Mouse (Mus musculus): Measurements from ENCODE around the gene Lat. TPM values are rescaled to one million over a fixed set of nuclear protein-coding genes. Genes with fewer than 3 reads are reported as not detected.
"Not testable (repeated sequence)": the region's sequence is repeated elsewhere in the genome, so short reads cannot be mapped to it uniquely, and the experiment has no call there.

Lat gene
- 0.43 and 1.0 TPM in 2 replicates for total RNA-seq (2021)
- long read RNA-seq, partial matches to known transcripts, result 0 of 1 reads
- long read RNA-seq, other reads (novel, unspliced or antisense), result 0 of 1 reads

GRCm38 (mm10) chr7:126369393-126369792 lies at the start of gene Lat:
Gene Lat, minus strand, starts transcription at chr7:126369570.
- DNase-seq, result no peak

- DNase-seq, result no peak
Measured at GRCm38 (mm10) chr7:126418496-126418895, 49.1 kb upstream of the Lat start.

DNA sequence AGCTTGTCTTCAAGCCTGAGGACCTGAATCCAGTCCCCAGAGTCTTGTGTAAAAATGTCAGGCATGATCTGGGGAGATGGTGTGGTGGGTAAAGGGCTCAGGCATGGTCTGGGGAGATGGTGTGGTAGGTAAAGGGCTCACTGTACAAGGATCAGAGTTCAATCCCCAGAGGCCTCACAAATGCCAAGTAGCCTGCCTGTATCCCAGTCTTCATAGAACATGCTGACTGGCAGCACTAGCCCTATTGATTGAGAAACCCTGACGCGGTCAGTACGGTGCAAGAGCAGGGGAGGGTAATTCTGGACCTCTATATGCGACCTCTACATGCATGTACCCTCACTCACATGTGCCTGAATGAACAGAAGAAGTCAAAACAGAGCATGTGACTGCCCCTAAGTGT lies 48.2 kb upstream of the Lat start:
- no peak for DNase-seq

GRCm38 (mm10) chr7:126417045-126417444 lies 47.7 kb upstream of the Lat start:
- DNase-seq, result no peak

GRCm38 (mm10) chr7:126416615-126417014 lies 47.2 kb upstream of the Lat start:
- no peak for DNase-seq

GRCm38 (mm10) chr7:126414725-126415124 lies 45.4 kb upstream of the Lat start, which contains the start of gene Cd19:
Gene Cd19, minus strand, starts transcription at chr7:126414889.
- DNase-seq, result no peak

DNA sequence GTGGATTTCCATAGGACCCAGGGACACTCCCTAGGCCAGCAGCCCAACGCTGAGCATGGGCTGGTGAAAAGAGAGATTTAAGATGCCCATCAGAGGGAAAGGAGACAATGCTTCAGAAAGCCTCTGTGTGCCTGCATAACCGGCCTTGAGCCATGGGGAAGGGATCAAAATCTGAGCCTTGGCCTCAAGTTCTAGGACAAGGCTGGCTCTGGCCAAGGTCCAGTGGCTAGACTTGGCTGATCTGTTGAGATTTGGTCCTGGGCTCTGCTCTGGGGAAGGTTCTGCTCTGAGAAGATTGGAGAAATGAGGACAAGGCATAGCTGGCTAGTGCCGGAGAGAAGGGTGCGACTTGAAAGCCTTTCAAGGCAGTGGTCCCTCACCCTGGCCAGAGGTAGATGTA lies 41.7 kb upstream of the Lat start:
- DNase-seq, result no peak

GRCm38 (mm10) chr7:126408686-126409085 lies 39.3 kb upstream of the Lat start:
- no peak for DNase-seq

GRCm38 (mm10) chr7:126402518-126402917 lies 33.1 kb upstream of the Lat start:
- not testable (repeated sequence) for DNase-seq

DNA sequence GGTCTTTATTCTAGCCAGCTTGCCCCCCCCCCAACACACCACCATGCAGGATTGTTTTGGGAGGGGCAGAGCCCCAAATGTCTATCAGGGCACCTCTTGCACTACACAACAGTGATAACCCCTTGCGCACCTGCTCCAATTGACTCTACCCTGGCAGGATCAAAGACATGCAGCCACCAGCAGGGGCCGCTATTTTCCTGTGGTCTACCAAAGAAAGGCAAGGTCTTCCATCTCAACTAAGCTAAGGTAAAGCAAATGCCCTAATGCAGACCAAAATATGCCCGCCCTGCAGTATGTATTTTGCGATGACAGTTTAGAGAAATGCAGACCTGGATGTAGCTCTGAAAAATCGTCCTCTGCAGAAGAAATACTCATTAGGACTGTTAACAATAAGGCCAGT lies 30.2 kb upstream of the Lat start:
- peak; percentile 89 for DNase-seq

DNA sequence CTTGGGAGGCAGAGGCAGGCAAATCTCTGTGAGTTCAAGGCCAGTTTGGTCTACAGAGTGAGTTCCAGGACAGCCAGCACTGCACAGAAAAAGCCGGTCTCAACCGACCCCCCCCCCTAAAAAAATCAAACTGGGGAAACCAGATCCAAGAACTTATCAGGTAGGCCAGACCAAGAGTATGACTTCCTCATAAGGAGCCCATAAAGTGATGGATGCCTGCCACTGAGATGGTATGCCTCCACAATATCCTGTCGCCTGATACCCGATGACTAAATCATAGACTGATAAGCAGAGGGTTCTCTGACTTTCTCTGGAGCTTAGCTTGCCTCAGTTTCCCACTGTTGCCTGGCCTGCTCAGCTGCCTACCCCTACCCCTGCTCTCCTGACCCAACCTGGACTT lies 28.5 kb upstream of the Lat start:
- no peak for DNase-seq

DNA sequence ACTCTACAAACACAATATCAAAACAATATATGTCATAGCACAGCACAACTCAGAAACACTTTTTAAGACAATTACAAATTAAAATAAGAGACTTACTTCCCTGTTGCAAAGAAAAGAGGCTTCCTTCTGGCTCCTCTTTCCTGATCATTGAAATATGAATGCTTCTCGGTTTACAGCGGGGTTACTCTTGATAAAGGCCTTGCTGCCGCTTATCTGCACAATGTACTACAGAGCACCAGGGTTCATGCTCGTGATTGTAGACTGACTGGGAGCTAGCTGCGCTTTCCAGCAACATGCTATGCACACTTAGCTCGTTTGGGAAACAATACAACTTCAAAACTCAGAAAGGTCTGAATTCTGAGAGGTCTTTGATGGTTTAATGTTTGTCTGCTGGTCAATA lies 27.9 kb upstream of the Lat start:
- DNase-seq, result no peak

DNA sequence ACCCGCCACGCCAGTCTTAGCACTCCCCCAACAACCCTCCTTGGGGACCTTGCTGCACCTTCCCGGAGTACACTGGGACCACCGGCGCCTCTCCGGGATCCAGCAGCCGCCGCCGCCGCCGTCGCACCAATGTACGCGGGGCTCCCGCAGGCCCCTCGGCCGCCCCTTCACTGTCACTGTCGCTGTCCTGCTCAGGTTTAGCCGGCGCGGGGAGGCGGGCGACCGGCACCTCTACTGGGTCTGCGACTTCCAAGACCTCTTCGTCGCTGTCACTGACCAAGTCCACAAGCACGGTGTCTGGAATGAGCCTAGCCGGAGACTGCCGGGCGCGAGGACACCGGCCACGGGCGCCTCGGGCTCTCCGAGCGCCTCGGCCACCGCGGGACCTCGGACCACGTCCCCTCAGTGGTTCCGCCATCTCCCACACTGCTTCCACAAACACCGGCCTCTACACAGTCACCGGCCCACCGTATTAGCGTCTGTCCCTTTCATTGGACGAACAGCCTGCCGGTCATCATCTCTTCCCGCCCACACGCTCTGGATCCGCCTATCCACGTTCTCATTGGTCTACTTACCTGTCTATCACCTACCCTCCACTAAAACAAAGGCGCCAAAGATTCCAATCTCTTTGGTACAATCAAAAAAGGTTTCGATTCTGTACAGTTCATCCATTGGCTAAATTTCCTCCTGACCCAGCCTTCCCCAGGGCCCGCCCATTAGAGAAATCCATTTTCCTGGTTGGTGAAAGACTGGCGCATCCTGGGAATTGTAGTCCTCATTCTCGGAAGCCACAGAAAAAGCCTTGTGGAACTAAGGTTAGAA lies 27.1 kb upstream of the Lat start, which contains the start of gene Nfatc2ip:
TSS of gene Nfatc2ip (minus strand) at position 440 of the 822 bp plus-strand sequence.
- DNase-seq, result peak; percentile 84

GRCm38 (mm10) chr7:126392086-126392884 lies 22.9 kb upstream of the Lat start:
- not testable (repeated sequence) for DNase-seq

- DNase-seq, result no peak
Measured at GRCm38 (mm10) chr7:126388185-126388584, 18.8 kb upstream of the Lat start.

DNA sequence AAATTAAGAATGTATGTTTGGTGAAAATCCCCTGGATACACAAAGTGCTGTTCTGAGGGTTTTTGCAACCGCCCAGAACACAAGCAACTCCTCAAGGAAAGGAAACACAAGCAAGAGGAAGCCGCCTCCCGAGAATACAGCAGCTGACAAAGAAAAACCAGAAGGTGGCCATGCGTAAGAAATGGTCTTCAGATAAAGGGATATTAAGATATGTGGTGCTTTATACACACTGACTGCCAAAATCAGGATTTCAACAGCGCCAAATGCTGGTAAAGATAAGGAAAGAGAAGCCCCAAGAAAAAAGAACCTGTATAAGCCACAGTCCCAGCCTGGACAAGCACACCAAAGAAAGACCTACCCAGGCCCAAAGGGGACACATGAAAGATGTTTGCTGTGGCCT lies 14.2 kb upstream of the Lat start:
- no peak for DNase-seq

GRCm38 (mm10) chr7:126377278-126378158 lies 8.1 kb upstream of the Lat start, which contains the start of gene Spns1:
Gene Spns1, minus strand, starts transcription at chr7:126377450.
- DNase-seq, result peak; percentile 94

GRCm38 (mm10) chr7:126376903-126377277 lies 7.5 kb upstream of the Lat start:
- no peak for DNase-seq

GRCm38 (mm10) chr7:126375012-126375411 lies 5.6 kb upstream of the Lat start:
- no peak for DNase-seq

- DNase-seq, result no peak
Measured at GRCm38 (mm10) chr7:126374526-126374925, 5.2 kb upstream of the Lat start.

DNA sequence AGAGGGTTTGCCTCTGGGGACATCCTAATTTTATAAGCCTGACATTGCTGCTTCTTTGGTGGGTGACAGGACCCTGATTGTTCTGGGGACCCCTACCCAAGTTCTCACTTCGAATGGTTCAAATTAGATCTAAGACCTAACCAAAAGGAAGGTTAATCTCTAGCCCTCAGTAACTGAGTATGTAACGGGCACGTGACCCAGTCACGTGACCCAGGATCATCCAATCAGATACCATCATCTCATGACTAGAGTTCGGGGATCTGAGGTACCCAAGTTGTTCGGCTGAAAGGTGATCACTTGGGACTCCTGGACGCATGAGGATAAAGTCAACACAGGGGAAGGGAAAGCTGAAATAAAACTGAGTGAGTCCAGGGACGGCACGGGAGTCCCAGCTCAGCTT lies 3.6 kb upstream of the Lat start:
- no peak for DNase-seq

GRCm38 (mm10) chr7:126368367-126368766 lies 1.0 kb downstream of the Lat start:
- DNase-seq, result no peak
